Mouse (Mus musculus) T-helper 17 cell (primary cell): ENCODE measurements around the gene Nr2f2.

Experiments used
- in situ Hi-C, 2 experiments: fragments of 300-600 bp; cut with MboI, MseI; formaldehyde crosslinking; loops; 1 replicate in 1 of 2; 2 replicates in 1 of 2; pipeline ENCODE4 v1.15.1; 2025; ENCODE audit warnings: high pct_unique_total_duplicates in 2 of 2

Gene Nr2f2

DNA sequence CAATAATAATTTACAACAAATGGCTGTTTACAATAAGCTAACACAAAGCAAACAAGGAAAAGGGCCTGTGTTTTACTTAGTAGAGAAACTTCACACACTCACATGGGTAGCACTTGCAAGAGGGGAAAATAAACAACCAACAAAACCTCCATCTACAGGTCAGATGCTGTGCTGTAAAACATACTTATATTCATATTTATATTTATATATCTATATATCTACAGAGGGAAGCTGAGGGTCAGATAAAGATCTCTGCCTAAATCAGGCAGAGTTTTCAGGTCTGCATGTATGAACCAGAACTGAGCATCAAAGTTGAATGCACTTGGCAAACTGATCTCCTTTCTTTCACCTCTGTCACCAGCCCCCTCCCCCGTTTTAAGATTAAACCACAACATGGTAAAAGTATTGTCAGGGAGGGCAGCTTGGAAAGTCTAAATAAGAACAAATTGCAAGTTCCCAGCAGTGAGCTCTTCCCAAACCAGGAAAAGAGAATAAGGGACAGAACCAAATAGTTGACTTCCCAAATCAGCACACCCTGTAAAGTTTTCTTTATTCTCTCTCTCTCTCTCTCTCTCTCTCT lies 14.5 kb downstream of the Nr2f2 start:
- in situ Hi-C loops, result no loop called here

GRCm38 (mm10) chr7:70350781-70351551 lies 15.6 kb downstream of the Nr2f2 start:
- in situ Hi-C loops, result no loop called here

DNA sequence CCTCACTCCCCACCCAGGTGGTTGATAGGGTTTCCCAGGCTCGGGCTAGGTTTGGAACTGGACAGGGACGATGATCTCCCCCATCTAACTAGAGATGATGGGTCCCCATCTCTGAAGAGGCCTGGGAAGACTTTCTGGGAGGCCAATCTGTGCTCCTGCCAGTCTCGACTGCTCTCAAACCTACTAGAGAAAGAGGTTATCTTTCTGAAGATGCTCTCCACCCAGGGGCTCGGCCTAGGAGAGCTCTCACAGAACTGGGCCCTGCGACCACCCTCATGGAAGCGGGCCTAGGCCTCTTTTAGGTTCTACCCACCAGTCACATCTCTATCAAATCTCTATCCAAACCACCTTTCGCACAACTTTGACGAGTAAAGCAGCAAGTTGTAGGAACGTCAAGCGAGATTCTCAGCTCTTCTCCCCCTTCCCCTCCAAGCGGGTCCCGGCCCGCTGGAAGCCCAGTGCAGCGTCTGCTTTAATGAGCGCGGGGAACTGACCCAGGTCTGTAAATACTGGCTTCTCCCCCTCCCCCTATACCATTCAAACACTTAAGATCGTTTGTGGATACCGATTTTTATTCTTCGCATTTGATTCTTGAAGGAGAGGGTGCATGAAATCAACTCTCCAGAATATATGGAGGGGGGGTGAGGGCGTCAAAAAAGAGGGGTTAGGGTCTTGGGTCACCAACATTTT lies 16.4 kb downstream of the Nr2f2 start:
- in situ Hi-C loops, result no loop called here

DNA sequence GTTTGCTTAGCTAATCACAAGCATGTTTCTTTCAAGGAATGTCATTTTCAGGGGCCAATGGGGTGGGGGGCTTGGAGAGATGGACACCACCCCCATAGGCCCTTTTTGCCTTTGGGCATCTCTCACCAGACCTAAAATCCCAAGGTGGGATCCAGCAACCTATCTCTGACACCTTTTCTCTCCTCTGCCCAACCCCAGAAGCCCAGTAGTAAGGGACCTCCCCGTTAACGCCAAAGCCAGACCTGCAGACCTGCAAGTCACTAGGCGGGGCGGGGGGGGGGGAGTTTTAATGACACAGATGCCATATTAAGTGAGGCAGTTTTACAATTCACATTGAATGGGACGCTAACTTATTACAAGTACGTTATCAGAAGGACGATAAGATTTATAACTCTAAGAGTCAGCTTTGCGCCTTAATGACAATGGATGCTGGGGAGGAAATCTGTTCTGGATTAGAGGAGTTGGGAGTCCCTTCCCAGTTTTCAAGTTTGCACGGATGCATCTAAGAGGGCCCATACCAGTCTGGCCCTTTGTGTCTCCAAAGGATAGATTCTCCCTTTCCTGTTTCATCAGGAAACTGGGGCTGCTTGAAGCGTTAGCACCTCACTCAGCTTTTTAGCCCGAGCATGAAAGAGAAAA lies 17.4 kb downstream of the Nr2f2 start:
- in situ Hi-C loops, result no loop called here

- in situ Hi-C loops, result no loop called here
Observed at GRCm38 (mm10) chr7:70348064-70348976, 18.2 kb downstream of the Nr2f2 start.

GRCm38 (mm10) chr7:70347618-70347958 lies 18.9 kb downstream of the Nr2f2 start:
- in situ Hi-C loops, result no loop called here

DNA sequence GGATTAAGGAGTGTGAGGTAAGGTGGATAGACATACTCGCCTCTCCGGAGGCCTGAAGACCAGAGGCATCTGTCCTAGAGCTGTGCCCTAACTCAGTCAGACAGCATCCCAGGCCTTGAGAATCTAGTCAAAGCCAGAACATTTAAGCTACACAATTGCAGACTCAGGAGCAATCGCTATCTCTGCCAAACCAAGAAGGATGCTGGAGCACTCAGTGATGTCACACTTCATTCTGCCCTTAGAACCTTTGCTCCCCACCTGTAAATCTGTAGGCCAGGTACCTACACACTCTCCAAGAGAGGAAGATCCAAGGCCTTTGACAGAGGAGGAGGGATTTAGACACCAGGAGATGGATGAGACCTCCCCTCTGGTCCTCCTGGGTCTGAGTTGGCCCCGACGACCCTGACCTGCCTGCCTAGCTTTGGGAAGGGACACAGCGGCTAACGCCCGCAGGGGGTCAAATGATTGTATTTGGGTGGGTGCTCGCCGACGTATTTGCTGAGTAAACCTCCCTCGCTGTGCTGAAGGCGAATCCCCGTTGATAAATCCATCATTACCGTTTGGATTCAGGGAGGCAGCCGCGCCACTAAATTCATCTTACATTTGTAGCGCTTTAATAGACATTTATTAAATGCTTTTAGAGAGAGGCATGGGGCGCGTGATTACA lies 19.5 kb downstream of the Nr2f2 start:
- in situ Hi-C loops, result no loop called here

GRCm38 (mm10) chr7:70346010-70346536 lies 20.5 kb downstream of the Nr2f2 start:
- in situ Hi-C loops, result no loop called here

DNA sequence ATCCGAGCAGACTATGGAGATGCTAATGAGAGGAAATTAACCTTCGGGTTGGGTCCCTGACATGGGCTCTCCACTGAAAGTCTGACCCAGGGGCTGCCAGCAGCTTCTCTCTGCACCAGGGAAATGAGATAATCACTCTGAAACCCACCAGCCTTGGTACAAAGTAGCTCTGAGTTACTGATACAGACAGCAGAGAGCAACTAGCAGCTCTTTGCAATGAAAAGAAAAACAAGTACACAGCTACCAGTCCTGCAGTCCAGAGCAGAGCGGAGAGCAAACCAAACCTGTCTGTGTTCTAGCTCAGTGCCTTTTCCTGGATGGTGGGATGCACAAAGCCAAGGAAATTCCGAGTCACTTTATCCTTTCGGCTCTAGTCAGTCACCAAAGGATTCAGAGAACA lies 23.1 kb downstream of the Nr2f2 start:
- in situ Hi-C loops, result no loop called here

GRCm38 (mm10) chr7:70342771-70343170 lies 23.8 kb downstream of the Nr2f2 start:
- in situ Hi-C loops, result no loop called here

GRCm38 (mm10) chr7:70342076-70342475 lies 24.5 kb downstream of the Nr2f2 start:
- in situ Hi-C loops, result no loop called here

GRCm38 (mm10) chr7:70339998-70340630 lies 26.4 kb downstream of the Nr2f2 start:
- in situ Hi-C loops, result no loop called here

GRCm38 (mm10) chr7:70338265-70338640 lies 28.3 kb downstream of the Nr2f2 start:
- in situ Hi-C loops, result no loop called here

- in situ Hi-C loops, result no loop called here
Observed at GRCm38 (mm10) chr7:70337581-70338264, 28.8 kb downstream of the Nr2f2 start.

DNA sequence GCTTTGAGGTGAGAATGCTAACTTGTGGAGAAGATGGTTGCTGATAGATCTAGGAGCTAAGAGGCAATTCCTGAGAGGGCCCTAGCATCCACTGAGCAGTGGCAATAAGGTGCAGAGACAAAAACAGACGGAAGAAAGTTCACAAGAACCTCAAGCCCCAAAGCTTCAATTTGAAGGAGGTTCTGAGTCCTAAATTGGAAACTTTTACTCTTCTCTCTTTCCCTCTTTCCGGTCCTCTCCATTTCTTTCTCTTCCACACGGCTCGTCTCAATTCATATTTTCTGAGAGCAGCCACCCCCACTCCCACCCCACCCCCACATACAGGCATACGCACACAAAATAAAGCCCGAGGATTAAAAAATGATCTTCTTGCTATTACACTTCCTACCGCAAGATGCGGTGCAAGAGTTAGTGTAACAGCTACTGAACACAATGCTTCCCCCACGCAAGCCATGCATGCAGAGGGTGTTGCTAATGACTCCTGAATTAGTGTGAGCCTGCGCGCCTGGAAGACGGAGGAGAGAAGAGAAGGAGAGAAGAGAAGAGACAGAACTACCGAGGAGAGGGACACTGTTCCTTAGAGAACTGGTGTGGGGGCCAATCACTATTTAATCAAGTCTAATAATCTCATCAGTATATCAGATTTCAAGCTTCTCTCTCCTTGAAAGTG lies 29.8 kb downstream of the Nr2f2 start:
- in situ Hi-C loops, result no loop called here

DNA sequence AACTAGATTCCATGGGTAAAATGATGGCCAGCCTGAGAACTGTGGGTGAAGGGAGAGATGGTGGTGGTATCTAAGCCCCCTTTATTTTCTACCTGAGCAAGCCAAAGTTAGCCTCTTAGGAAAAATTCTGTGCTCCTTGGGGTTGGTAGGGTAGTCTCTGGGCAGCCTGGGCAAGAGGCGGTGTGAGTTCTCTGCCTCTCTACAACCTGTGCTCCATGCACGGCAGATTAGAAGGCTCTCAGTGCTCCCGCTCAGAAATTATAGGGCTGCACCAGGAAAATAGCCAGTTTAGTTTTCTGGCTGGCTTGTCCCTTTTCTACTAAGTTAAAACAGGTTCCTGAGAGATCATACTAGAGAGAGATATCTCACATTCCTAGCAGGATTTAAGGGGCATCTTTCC lies 30.4 kb downstream of the Nr2f2 start:
- in situ Hi-C loops, result no loop called here

DNA sequence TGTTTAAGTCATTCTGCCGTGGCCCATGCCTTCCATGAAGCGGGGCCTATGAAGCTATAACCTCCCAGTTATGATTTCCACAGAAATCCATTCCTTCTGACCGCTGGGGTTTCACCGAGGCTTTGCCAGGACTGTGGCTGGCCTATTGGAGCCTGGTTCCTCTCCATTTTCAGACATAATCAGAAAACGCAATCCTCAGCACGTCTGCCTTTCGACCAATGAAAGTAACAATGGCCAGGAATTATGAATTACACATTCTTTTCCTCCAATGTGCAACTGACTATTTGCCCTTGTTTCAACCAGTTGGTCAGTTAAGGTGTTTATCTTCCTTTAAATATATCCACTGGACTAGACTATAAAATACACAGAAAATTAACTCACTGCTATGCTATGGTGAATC lies 31.1 kb downstream of the Nr2f2 start:
- in situ Hi-C loops, result no loop called here

- in situ Hi-C loops, result no loop called here
Observed at GRCm38 (mm10) chr7:70334836-70335235, 31.7 kb downstream of the Nr2f2 start.

DNA sequence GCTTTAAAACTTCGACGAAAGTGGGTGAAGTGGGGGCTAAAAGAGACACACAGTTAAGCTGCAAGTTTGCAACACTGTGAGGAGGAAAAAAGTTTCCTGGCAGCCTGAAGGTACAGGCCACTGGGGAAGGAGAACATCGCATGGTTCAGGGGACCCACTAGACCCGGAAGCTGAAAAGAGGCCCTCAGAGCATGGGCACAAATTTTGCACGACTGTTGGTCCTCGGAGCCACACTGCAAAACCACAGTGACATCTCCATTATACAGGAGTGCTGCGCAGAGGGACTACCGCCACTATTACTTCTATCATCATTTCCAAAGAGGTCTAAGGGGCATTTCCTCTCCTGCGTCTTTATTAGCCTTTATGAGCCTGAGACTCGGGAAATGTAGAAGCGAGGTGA lies 32.7 kb downstream of the Nr2f2 start:
- in situ Hi-C loops, result no loop called here
